Mouse (Mus musculus) liver, embryonic 12.5 days (tissue): Measurements from ENCODE around the gene Fkbp4. TPM values are rescaled to one million over a fixed set of nuclear protein-coding genes. Genes with fewer than 3 reads are reported as not detected.
"Not testable (repeated sequence)": the region's sequence is repeated elsewhere in the genome, so short reads cannot be mapped to it uniquely, and the experiment has no call there.

Experiments
- ATAC-seq: fragments of 200-750 bp; cut with Nextera tagmentation; 2 replicates; pipeline ENCODE4 v1.8.0; 2017; ENCODE audit warnings: moderate number of reproducible peaks, mild to moderate bottlenecking, moderate library complexity
- H3K27ac ChIP-seq: fragments of 300-500 bp; sonication (generic); 2 replicates; pipeline ENCODE4 v1.5.1; 2016; ENCODE audit warnings: mild to moderate bottlenecking
- H3K27me3 ChIP-seq: fragments of 300-500 bp; sonication (generic); replicated peaks from 2 replicates; pipeline ENCODE4 v1.6.1; 2016; ENCODE audit warnings: mild to moderate bottlenecking, moderate library complexity
- H3K36me3 ChIP-seq: fragments of 300-500 bp; sonication (generic); 2 replicates; pipeline ENCODE4 v1.6.1; 2016; ENCODE audit warnings: mild to moderate bottlenecking, moderate library complexity
- H3K4me1 ChIP-seq: fragments of 300-500 bp; sonication (generic); 2 replicates; pipeline ENCODE4 v1.6.1; 2016
- H3K4me2 ChIP-seq: fragments of 300-500 bp; sonication (generic); 2 replicates; pipeline ENCODE4 v1.6.1; 2016; ENCODE audit warnings: mild to moderate bottlenecking, moderate library complexity
- H3K4me3 ChIP-seq: fragments of 300-500 bp; sonication (generic); 2 replicates; pipeline ENCODE4 v1.5.1; 2016; ENCODE audit warnings: mild to moderate bottlenecking, moderate library complexity
- H3K9ac ChIP-seq: fragments of 300-500 bp; sonication (generic); 2 replicates; pipeline ENCODE4 v1.6.1; 2016; ENCODE audit warnings: mild to moderate bottlenecking, moderate library complexity
- H3K9me3 ChIP-seq: fragments of 300-500 bp; sonication (generic); replicated peaks from 2 replicates; pipeline ENCODE4 v1.6.1; 2016; ENCODE audit warnings: mild to moderate bottlenecking, moderate library complexity
- WGBS: fragments of 180-500 bp; shearing (Covaris S2); methylation state at CpG from one replicate; pipeline ENCODE4 v1.1.7; 2016; ENCODE audit not compliant: insufficient replicate concordance; 5-methylcytosine and 5-hydroxymethylcytosine counted together
- polyA plus RNA-seq: library from polyadenylated mRNA; unstranded; fragments of >200 nt; fragmentation: Nextera tagmentation; extraction: Ambion mirVana; gene quantifications from 2 replicates; pipeline ENCODE4 v1.2.1, GENCODE M21; 2016

Fkbp4 gene
- polyA plus RNA-seq, 1 experiment from 2014 or later: 346 TPM

DNA sequence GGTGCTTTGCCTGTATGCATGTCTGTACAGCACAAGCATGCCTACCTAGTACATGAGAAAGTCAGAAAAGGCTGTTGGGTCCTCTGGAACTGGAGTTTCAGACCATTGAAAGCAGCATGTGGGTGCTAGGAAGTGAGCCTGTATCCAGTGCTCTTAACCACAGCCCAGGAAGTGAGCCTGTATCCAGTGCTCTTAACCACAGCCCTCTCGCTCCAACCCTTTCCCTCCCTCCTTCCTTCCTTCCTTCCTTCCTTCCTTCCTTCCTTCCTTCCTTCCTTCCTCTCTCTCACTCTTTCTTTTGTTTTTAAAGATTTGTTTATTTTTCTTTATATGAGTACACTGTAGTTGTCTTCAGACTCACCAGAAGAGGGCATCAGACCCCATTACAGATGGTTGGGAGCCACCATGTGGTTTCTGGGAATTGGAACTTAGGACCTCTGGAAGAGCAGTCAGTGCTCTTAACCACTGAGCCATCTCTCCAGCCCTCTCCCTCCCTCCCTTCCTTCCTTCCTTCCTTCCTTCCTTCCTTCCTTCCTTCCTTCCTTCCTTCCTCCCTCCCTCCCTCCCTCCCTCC, 57.8 kb downstream of the Fkbp4 start:
- not testable (repeated sequence) for H3K4me1 ChIP-seq, H3K27ac ChIP-seq, H3K36me3 ChIP-seq, H3K4me2 ChIP-seq, H3K4me3 ChIP-seq, H3K9ac ChIP-seq, H3K9me3 ChIP-seq, H3K27me3 ChIP-seq, ATAC-seq
- 20% methylated on average over 1 of the region's 1 CpGs for WGBS

Other genes with a start within 250 kb of the Fkbp4 start
- gene Tead4, start 137.9 kb downstream of the Fkbp4 start, polyA plus RNA-seq: 1.1 and 1.7 TPM in 2 replicates
- 4.7 and 4.8 TPM in 2 replicates for gene Tulp3, start 82.8 kb downstream of the Fkbp4 start, polyA plus RNA-seq
- gene Rhno1, start 75.8 kb downstream of the Fkbp4 start, polyA plus RNA-seq: 78.6 and 81.0 TPM in 2 replicates
- gene Foxm1, start 75.7 kb downstream of the Fkbp4 start, polyA plus RNA-seq: 24.5 and 26.6 TPM in 2 replicates
- gene Tex52, start 63.2 kb downstream of the Fkbp4 start, polyA plus RNA-seq: not detected in 2 replicates
- not detected in 2 replicates for gene Gm44596, start 63.2 kb downstream of the Fkbp4 start, polyA plus RNA-seq
- gene Nrip2, start 39.4 kb downstream of the Fkbp4 start, polyA plus RNA-seq: 1.3 and 1.6 TPM in 2 replicates
- 18.5 and 20.3 TPM in 2 replicates for gene Itfg2, start 13.7 kb downstream of the Fkbp4 start, polyA plus RNA-seq
- gene Pzp, start 88.0 kb upstream of the Fkbp4 start, polyA plus RNA-seq: 38.6 and 46.3 TPM in 2 replicates
- gene A2ml1, start 142.9 kb upstream of the Fkbp4 start, polyA plus RNA-seq: 1.4 and 1.7 TPM in 2 replicates
- gene Klrb1a, start 184.9 kb upstream of the Fkbp4 start, polyA plus RNA-seq: 0.12 TPM in 1 of 2 replicates, not detected in the other
- gene Clec2h, start 223.7 kb upstream of the Fkbp4 start, polyA plus RNA-seq: not detected in 2 replicates